Mouse (Mus musculus): ENCODE results near the gene Zfp689. TPM values are rescaled to one million over a fixed set of nuclear protein-coding genes. Genes with fewer than 3 reads are reported as not detected.
"Not testable (repeated sequence)": the region's sequence is repeated elsewhere in the genome, so short reads cannot be mapped to it uniquely, and the experiment has no call there.

Zfp689 gene
- polyA plus RNA-seq, 1 experiment from 2014 or later, result 15.2 TPM

DNA sequence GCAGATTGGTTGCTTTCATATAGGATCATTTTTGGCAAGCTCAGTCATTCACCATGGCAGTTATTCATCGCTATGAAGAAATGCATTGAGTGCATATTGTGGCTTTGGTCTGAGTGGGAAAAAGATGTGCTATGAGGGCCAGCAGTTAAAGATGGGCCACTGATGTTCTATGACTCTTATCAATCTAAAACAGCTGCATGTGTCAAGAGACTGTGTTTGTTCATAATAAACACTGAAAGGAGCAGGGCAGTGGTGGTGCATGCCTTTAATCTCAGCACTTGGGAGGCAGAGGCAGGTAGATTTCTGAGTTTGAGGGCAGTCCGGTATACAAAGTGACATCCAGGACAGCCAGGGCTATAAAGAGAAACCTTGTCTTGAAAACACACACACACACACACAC lies 16.7 kb upstream of the Zfp689 start:
- not testable (repeated sequence) for H3K4me2 ChIP-seq; H3K9me3 ChIP-seq; H3K27ac ChIP-seq (replicated peaks); H3K4me3 ChIP-seq; H3K27me3 ChIP-seq; H3K9ac ChIP-seq; ATAC-seq (ENCODE audit: low read depth)
- WGBS, result 95% methylated on average over 2 of the region's 2 CpGs
- peaks cover 53% of the 10 kb centered on the region for H3K36me3 ChIP-seq
- peaks cover 13% of the 10 kb centered on the region for H3K4me1 ChIP-seq (replicated peaks)

DNA sequence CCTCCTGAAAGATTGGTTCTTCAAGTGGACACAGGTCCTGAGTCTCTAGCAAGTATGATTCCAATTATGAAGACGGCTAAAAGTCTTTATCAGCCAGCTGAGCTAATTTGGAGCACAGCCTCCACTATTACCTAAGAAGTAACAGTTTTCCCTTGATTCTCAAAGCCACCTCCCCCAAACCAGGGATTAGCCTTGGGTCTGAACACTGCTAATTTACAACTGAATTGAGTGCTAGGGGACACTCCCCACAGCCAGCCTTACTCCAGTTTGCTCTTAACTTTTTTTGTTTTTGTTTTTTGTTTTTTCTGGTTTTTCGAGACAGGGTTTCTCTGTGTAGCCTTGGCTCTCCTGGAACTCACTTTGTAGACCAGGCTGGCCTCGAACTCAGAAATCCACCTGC lies 16.2 kb upstream of the Zfp689 start:
- Histone ChIP-seq H3K9me3 (no peaks in the 10 kb centered on the region), H3K36me3 (peaks cover 58% of the 10 kb centered on the region), H3K27me3 (no peaks in the 10 kb centered on the region), H3K9ac (no peak overlapping the region), H3K4me3 (no peak overlapping the region), H3K27ac (replicated peaks) (no peak overlapping the region), H3K4me1 (replicated peaks) (peaks cover 12% of the 10 kb centered on the region), H3K4me2 (no peak overlapping the region)
- no peak for ATAC-seq (ENCODE audit: low read depth)
- WGBS, result 94% methylated on average over 3 of the region's 3 CpGs

DNA sequence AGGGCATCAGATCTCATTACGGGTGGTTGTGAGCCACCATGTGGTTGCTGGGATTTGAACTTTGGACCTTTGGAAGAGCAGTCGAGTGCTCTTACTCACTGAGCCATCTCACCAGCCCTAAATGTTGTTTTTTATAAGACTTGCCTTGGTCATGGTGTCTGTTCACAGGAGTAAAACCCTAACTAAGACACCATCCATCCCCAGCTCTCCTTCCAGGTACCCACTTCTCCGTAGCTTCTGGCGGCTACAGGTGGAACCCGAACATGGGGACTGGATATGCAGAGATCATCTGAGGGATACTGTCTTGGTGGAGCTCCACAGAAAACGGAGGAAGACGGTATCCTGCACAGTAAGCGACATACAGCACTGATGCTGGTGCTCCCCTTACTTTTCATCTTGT lies 10.4 kb upstream of the Zfp689 start, which contains the start of gene Prr14:
Prr14 (plus strand) TSS at position 301 of the 400 bp plus-strand sequence.
- not testable (repeated sequence) for H3K9ac ChIP-seq; ATAC-seq (ENCODE audit: low read depth); H3K4me1 ChIP-seq (replicated peaks); H3K9me3 ChIP-seq; H3K27me3 ChIP-seq; H3K4me2 ChIP-seq; H3K4me3 ChIP-seq; H3K27ac ChIP-seq (replicated peaks)
- H3K36me3 ChIP-seq, result peaks cover 57% of the 10 kb centered on the region
- 97% methylated on average over 8 of the region's 8 CpGs for WGBS

DNA sequence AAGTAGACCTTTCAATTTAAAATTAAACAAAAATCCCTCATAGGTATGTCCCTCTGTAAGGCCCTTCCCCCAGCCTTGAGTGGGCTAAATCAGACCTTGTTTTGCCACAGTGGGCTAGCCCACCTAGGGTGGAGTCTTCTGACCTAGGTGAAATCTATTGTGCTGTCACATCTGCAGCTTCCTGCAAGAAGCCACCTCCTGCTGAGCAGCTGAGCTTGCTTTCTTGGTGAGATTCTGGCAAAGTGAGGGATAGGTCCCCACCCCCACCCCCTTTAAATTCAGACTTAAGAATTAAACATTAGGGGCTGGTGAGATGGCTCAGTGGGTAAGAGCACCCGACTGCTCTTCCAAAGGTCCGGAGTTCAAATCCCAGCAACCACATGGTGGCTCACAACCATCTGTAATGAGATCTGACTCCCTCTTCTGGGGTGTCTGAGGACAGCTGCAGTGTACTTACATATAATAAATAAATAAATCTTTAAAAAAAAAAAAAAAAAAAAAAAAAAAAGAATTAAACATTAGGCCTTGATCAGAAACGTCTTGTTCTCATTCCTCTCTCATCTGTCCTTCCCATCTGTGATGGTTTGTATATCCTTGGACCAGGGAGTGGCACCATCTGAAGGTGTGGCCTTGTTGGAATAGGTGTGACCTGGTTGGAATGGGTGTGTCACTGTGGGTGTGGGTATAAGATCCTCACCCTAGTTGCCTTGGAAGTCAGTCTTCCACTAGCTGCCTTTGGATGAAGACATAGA lies 9.6 kb upstream of the Zfp689 start:
- not testable (repeated sequence) for H3K4me1 ChIP-seq (replicated peaks); H3K9me3 ChIP-seq; H3K9ac ChIP-seq; H3K4me2 ChIP-seq; ATAC-seq (ENCODE audit: low read depth); H3K4me3 ChIP-seq; H3K27ac ChIP-seq (replicated peaks); H3K27me3 ChIP-seq
- 85% methylated on average over 3 of the region's 3 CpGs for WGBS
- H3K36me3 ChIP-seq, result peaks cover 57% of the 10 kb centered on the region

DNA sequence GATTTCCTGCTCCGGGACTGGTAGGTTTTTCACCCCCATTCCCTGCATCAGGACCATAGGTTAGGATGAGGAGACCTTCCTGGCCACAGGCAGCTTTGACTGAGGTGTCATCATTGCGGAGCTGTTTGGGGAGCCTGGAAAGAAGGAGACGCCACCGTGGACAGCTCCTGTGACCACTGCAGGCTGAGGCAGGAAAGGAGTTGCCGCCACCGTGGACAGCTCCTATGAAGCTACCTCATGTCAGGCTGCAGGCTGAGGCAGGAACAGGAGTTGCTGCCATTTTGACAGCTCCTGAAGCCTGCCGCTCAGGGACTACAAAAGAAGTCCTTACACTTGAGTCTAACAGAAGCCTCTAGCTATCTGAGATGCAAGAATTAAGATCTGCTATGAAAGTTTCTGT lies 5.9 kb upstream of the Zfp689 start:
- no peak overlapping the region for H3K9ac ChIP-seq
- no peak overlapping the region for H3K4me3 ChIP-seq
- no peak for ATAC-seq (ENCODE audit: low read depth)
- WGBS, result 93% methylated on average over 7 of the region's 7 CpGs
- no peak overlapping the region for H3K4me2 ChIP-seq
- H3K4me1 ChIP-seq (replicated peaks), result peaks cover 36% of the 10 kb centered on the region
- no peaks in the 10 kb centered on the region for H3K27me3 ChIP-seq
- no peaks in the 10 kb centered on the region for H3K9me3 ChIP-seq
- peaks cover 46% of the 10 kb centered on the region for H3K36me3 ChIP-seq
- H3K27ac ChIP-seq (replicated peaks), result no peak overlapping the region

DNA sequence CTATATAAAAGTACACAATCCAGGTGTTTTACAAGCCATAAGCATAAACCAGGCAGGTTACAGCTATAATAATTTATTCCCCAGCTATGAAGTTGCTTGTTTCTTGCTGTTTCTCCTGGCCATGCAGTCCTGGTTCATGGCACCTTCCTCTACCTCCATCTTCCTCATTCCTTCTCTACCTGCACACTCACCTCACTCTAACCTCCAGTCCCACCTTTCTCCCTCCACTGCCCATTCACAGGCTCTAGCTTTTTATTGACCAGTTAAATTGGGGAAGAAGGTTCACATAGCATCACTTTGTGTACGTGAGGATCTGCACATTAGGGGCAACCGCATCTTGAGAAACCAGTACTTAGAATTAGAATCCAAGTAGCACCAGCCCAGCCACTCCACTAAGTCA lies 4.1 kb upstream of the Zfp689 start:
- peaks cover 39% of the 10 kb centered on the region for H3K36me3 ChIP-seq
- H3K27ac ChIP-seq (replicated peaks), result no peak overlapping the region
- WGBS, result 97% methylated on average over 2 of the region's 2 CpGs
- H3K9me3 ChIP-seq, result no peaks in the 10 kb centered on the region
- peaks cover 43% of the 10 kb centered on the region for H3K4me1 ChIP-seq (replicated peaks)
- H3K9ac ChIP-seq, result no peak overlapping the region
- H3K4me3 ChIP-seq, result no peak overlapping the region
- ATAC-seq (ENCODE audit: low read depth), result no peak
- no peaks in the 10 kb centered on the region for H3K27me3 ChIP-seq
- H3K4me2 ChIP-seq, result 0 out of 2 replicates have a peak overlapping the region, but pooled peaks have one; percentile 0

DNA sequence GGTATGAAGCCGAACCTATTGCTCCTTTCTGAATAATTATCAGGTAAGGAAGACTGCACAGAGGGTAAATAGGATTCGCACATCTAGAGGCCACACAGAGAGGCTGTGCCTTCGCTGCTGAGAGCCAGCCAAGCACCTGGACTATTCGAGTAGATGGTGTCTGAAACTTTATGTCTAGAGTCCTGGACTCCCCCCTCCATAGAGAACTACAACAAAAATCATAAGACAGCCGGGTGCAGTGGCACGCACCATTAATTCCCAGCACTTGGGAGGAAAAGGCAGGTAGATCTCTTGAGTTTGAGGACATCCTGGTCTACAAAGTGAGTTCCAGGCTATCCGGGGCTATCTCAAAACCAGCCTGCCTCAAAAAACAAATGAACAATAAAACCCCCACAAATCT lies 1.0 kb upstream of the Zfp689 start:
- no peaks in the 10 kb centered on the region for H3K27me3 ChIP-seq
- H3K9me3 ChIP-seq, result no peaks in the 10 kb centered on the region
- H3K27ac ChIP-seq (replicated peaks), result peak overlapping the region; percentile 73; the same call in 1 of the 2 replicates
- peak overlapping the region; percentile 90 for H3K9ac ChIP-seq
- peaks cover 51% of the 10 kb centered on the region for H3K4me1 ChIP-seq (replicated peaks)
- no peak for ATAC-seq (ENCODE audit: low read depth)
- 77% methylated on average over 7 of the region's 7 CpGs for WGBS
- H3K4me2 ChIP-seq, result peak overlapping the region; percentile 83
- peak overlapping the region; percentile 73 for H3K4me3 ChIP-seq
- peaks cover 39% of the 10 kb centered on the region for H3K36me3 ChIP-seq

DNA sequence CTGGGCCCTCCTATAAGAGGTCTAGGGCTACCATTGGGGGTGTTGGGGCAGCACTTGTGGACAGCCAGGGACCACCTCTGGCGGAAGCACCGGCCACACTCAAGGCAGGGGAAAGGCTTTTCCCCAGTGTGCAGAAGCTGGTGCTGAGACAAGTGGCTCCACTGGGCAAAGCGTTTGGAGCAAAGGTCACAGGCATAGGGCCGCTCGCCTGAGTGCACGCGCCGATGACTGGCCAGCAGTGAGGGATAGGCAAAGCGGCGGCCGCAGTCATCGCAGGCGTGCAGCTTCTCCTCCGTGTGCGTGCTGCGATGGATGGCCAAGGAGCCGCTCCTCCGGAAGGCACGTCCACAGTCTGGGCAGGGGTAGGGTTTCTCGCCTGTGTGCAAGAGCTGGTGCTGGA lies 5.0 kb downstream of the Zfp689 start:
- no peaks in the 10 kb centered on the region; the same call in 1 of the 2 replicates for H3K9me3 ChIP-seq
- ATAC-seq (ENCODE audit: low read depth), result no peak
- H3K4me2 ChIP-seq, result no peak overlapping the region
- WGBS, result 85% methylated on average over 20 of the region's 20 CpGs
- no peak overlapping the region for H3K4me3 ChIP-seq
- H3K36me3 ChIP-seq, result peaks cover 55% of the 10 kb centered on the region
- no peak overlapping the region for H3K9ac ChIP-seq
- peaks cover 9% of the 10 kb centered on the region for H3K4me1 ChIP-seq (replicated peaks)
- no peak overlapping the region for H3K27ac ChIP-seq (replicated peaks)
- H3K27me3 ChIP-seq, result no peaks in the 10 kb centered on the region

DNA sequence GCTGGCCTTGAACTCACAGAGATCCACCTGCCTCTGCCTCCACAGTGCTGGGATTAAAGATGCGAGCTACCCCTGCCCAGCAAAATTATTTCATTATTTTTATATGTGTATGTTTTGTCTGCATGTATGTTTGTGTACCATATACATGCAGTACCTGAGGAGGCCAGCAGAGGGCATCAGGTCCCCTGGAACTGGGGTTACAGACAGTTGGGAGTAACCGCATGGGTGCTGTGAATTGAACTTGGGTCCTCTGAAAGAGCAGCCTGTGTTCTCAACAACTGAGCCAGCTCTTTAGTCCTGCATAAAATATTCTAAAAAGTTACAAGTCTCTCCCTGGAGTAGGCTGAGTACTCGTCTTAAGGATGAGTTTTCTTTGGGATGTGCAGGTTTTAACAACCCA lies 11.2 kb downstream of the Zfp689 start:
- Histone ChIP-seq H3K27ac (replicated peaks) (no peak overlapping the region), H3K36me3 (peaks cover 14% of the 10 kb centered on the region), H3K9ac (no peak overlapping the region), H3K4me3 (no peak overlapping the region), H3K4me1 (replicated peaks) (no peaks in the 10 kb centered on the region), H3K27me3 (no peaks in the 10 kb centered on the region), H3K4me2 (no peak overlapping the region), H3K9me3 (peaks cover 13% of the 10 kb centered on the region)
- no peak for ATAC-seq (ENCODE audit: low read depth)
- WGBS, result 92% methylated on average over 3 of the region's 3 CpGs

DNA sequence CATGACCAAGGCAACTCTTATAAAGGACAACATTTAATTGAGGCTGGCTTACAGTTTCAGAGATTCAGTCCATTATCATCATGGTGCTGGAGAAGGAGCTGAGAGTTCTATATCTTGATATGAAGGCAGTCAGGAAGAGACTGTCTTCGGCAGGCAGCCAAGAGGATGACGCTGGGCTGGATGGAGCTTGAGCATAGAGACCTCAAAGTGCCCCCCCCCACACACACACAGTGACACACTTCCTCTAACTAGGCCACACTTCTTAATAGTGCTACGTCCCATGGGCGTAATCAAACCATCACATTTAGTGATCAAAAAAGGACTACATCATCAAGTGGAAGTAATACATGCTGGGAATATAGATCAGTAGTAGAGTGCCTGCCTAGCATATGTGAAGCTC lies 13.8 kb downstream of the Zfp689 start:
- H3K4me2 ChIP-seq, result no peak overlapping the region
- no peaks in the 10 kb centered on the region for H3K27me3 ChIP-seq
- no peak overlapping the region for H3K4me3 ChIP-seq
- H3K27ac ChIP-seq (replicated peaks), result no peak overlapping the region
- no peak for ATAC-seq (ENCODE audit: low read depth)
- peaks cover 13% of the 10 kb centered on the region for H3K9me3 ChIP-seq
- 90% methylated on average over 4 of the region's 4 CpGs for WGBS
- no peaks in the 10 kb centered on the region for H3K4me1 ChIP-seq (replicated peaks)
- no peaks in the 10 kb centered on the region for H3K36me3 ChIP-seq
- H3K9ac ChIP-seq, result no peak overlapping the region

DNA sequence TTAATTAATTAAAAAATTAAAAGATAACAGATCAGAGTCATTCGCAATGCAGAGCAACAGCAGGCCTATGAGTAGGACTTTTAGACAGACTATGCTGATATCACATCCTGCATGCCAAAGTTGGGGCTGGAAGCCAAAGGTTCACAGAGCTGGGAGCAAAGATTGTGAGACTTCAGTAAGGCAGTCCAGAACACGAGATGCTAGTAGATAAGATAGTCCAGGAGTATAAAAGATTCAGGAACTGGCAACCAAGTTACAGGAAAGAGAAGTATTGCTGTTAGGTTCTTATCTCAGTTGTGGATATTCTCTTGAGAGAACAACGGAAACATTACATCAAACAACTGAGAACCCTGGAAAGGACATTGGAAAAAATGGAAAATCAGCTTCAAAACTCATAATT lies 22.6 kb downstream of the Zfp689 start:
- Histone ChIP-seq H3K4me2 (no peak overlapping the region), H3K9ac (no peak overlapping the region), H3K4me3 (no peak overlapping the region), H3K27me3 (peaks cover 15% of the 10 kb centered on the region), H3K4me1 (replicated peaks) (peaks cover 9% of the 10 kb centered on the region), H3K36me3 (no peaks in the 10 kb centered on the region), H3K9me3 (no peaks in the 10 kb centered on the region), H3K27ac (replicated peaks) (no peak overlapping the region)
- WGBS, result 76% methylated on average over 3 of the region's 3 CpGs
- no peak for ATAC-seq (ENCODE audit: low read depth)

DNA sequence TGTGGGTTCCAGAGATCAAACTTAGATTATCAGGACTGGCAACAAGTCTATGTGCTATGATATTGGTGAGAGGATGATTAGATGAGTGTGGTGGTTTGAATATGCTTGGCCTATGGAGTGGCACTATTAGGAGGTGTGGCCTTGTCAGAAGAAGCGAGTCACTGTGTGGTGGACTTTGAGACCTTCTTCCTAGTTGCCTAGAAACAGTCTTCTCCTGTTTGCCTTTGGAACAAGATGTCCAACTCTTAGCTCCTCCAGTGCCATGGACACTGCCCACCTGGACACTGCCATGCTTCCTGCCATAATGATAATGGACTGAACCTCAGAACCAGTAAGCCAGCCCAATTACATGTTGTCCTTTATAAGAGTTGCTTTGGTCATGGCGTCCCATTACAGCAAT lies 23.0 kb downstream of the Zfp689 start:
- H3K9ac ChIP-seq, result no peak overlapping the region
- H3K4me1 ChIP-seq (replicated peaks), result peaks cover 14% of the 10 kb centered on the region
- WGBS, result 84% methylated on average over 2 of the region's 2 CpGs
- peaks cover 15% of the 10 kb centered on the region for H3K27me3 ChIP-seq
- no peak overlapping the region for H3K4me3 ChIP-seq
- ATAC-seq (ENCODE audit: low read depth), result no peak
- H3K4me2 ChIP-seq, result no peak overlapping the region
- no peak overlapping the region for H3K27ac ChIP-seq (replicated peaks)
- H3K36me3 ChIP-seq, result no peaks in the 10 kb centered on the region
- H3K9me3 ChIP-seq, result no peaks in the 10 kb centered on the region

DNA sequence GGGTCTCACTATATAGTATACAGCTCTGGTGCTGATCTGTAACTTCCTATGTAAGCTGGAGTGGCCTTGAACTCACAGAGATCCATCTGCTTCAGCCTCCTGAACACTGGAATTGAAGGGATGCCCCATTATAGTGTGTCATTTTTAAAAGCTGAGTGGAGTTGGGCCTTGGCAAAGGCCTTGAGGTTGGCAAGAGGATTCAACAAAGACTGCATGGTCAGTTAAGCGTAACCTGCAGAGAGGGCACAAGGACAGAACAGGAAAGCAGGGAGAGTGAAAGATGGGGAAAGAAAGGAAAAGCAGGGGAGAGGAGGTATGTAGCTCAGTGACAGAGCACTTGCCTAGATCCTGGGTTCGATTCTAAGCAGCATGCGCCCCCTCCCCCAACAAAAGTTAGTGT lies 23.7 kb downstream of the Zfp689 start:
- ATAC-seq (ENCODE audit: low read depth), result no peak
- no peak overlapping the region for H3K4me3 ChIP-seq
- H3K27me3 ChIP-seq, result peaks cover 15% of the 10 kb centered on the region
- no peak overlapping the region for H3K27ac ChIP-seq (replicated peaks)
- WGBS, result 88% methylated on average over 3 of the region's 3 CpGs
- no peak overlapping the region for H3K9ac ChIP-seq
- no peaks in the 10 kb centered on the region for H3K9me3 ChIP-seq
- H3K36me3 ChIP-seq, result no peaks in the 10 kb centered on the region
- H3K4me2 ChIP-seq, result no peak overlapping the region
- peaks cover 19% of the 10 kb centered on the region for H3K4me1 ChIP-seq (replicated peaks)
